Mouse (Mus musculus): ENCODE results near the gene Tfcp2l1. TPM values are rescaled to one million over a fixed set of nuclear protein-coding genes. Genes with fewer than 3 reads are reported as not detected.

Gene Tfcp2l1
- 0.31 TPM for polyA plus RNA-seq (2017; shearing (Covaris generic))

DNA sequence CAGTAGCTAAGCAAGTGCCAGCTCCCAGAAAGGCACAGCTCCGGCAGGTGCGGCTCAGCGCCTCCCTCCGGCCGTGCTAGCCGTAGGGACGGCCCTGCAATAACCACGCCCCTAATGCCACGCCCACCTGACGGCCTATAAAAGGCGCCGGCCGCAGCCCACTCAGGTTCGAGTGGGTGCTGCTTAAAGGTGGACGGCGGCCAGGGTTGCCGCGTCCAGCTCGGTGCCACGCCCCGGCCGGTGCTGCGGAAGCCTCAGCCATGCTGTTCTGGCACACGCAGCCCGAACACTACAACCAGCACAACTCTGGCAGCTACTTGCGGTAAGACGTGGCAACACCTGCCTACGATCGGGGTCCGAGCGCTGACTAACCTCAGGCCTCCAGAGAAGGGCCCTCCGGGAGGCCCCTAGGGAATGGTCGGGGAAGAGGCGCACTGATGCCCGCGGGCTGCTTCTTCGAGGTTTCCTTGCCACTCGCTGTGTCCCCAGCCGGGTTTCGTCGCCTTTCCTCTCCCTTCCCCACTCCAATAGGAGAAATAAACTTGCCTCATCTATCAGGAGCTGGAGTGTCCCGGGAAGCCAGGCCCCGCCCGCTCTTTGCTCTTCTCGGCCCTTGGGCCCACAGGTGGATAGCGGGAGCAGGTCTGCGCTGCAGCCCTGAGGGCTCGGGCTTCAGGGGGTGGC, at the start of gene Tfcp2l1:
Gene Tfcp2l1 (plus strand): TSS at position 165 of the 684 bp plus-strand sequence.

Other genes starting within 250 kb of the Tfcp2l1 start
- 31.0 TPM for gene Clasp1, start 238.9 kb upstream of the Tfcp2l1 start, polyA plus RNA-seq (2017; shearing (Covaris generic))

Data from effector memory CD4-positive, alpha-beta T cell, adult 5 months (primary cell).